Mouse (Mus musculus) megakaryocyte, embryonic 14.5 days (primary cell): Measurements from ENCODE around the gene Fam47e.

ENCODE experiments used
- FLI1 ChIP-seq: IDR thresholded peaks from 2 replicates; pipeline ENCODE4 v1.6.1; 2012; ENCODE audit warnings: low read length, inconsistent platforms, mixed read lengths
- GATA1 ChIP-seq: IDR thresholded peaks from 3 replicates; pipeline ENCODE4 v1.6.1; 2012; ENCODE audit warnings: mixed read lengths, low read length, inconsistent platforms, borderline replicate concordance

GRCm38 (mm10) chr5:92604452-92605247, 49.8 kb downstream of the Fam47e start:
- no peak for TF ChIP-seq GATA1
- TF ChIP-seq FLI1: no peak
